Mouse (Mus musculus): ENCODE data around the gene Ctcf. TPM values are rescaled to one million over a fixed set of nuclear protein-coding genes. Genes with fewer than 3 reads are reported as not detected.

Gene Ctcf
- polyA plus RNA-seq, 1 experiment from 2014 or later, result 76.9 TPM

DNA sequence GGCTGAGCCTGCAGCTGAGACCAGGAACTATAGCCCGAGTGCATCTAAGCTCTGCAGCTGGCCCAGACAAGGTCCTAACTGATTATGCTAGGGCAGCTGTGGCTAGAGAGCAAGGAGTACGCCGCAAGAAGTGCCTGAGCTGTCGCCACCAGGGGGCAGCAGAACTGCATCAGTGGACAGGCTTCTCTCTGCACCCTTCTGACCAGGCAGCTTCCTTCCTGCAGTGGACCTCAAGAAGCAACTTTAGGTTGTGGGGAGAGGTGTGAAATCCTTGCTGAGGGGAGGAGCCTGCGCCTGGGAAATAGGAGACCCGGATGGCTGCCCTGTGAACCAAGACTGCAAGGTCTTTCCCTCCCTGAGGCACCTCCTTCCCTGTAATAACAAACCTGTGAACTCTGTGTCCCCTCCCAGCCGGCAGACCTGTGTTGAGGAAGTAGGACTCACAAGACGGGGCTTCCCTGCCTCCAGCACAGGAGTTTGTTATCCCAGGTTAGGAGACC lies 13.9 kb upstream of the Ctcf start:
- Histone ChIP-seq H3K9me3 (ENCODE audit: control insufficient read depth, low read length) (no peaks in the 10 kb centered on the region), H3K4me1 (replicated peaks; ENCODE audit: control insufficient read depth, insufficient read depth, low read length) (0 out of 2 replicates have a peak, but pooled peaks cover 7% of the 10 kb centered on the region), H3K27me3 (ENCODE audit: control insufficient read depth, insufficient read depth, low read length) (no peaks in the 10 kb centered on the region), H3K36me3 (replicated peaks; ENCODE audit: control insufficient read depth, insufficient read depth) (peaks cover 64% of the 10 kb centered on the region), H3K4me3 (replicated peaks; ENCODE audit: low read length) (no peak overlapping the region), H3K9ac (no peak overlapping the region), H3K27ac (peak overlapping the region; percentile 60; the same call in 1 of the 2 replicates), H3K4me2 (replicated peaks) (no peak overlapping the region)
- peak; percentile 96 for DNase-seq (ENCODE audit: low spot score)
- 7% methylated on average over 8 of the region's 8 CpGs for WGBS
- peak; percentile 88 for ATAC-seq (ENCODE audit: low FRiP score)

- 24% methylated on average over 5 of the region's 5 CpGs for WGBS
Measured at GRCm38 (mm10) chr8:105623118-105623517, 13.2 kb upstream of the Ctcf start.

GRCm38 (mm10) chr8:105623679-105624245 lies 12.6 kb upstream of the Ctcf start:
- 51% methylated on average over 7 of the region's 7 CpGs for WGBS
- H3K27ac ChIP-seq, result no peak overlapping the region

More at GRCm38 (mm10) chr8:105623118-105623517, 13.2 kb upstream of the Ctcf start:
- Histone ChIP-seq H3K9me3 (ENCODE audit: control insufficient read depth, low read length) (no peaks in the 10 kb centered on the region), H3K4me2 (replicated peaks) (no peak overlapping the region), H3K4me1 (replicated peaks; ENCODE audit: control insufficient read depth, insufficient read depth, low read length) (0 out of 2 replicates have a peak, but pooled peaks cover 7% of the 10 kb centered on the region), H3K27ac (no peak overlapping the region), H3K36me3 (replicated peaks; ENCODE audit: control insufficient read depth, insufficient read depth) (peaks cover 57% of the 10 kb centered on the region), H3K4me3 (replicated peaks; ENCODE audit: low read length) (no peak overlapping the region), H3K27me3 (ENCODE audit: control insufficient read depth, insufficient read depth, low read length) (no peaks in the 10 kb centered on the region), H3K9ac (no peak overlapping the region)
- DNase-seq (ENCODE audit: low spot score), result no peak
- ATAC-seq (ENCODE audit: low FRiP score), result no peak

GRCm38 (mm10) chr8:105624401-105624800 lies 12.0 kb upstream of the Ctcf start:
- H3K4me3 ChIP-seq (replicated peaks; ENCODE audit: low read length), result no peak overlapping the region
- 45% methylated on average over 3 of the region's 3 CpGs for WGBS
- no peak overlapping the region for H3K4me2 ChIP-seq (replicated peaks)
- no peaks in the 10 kb centered on the region for H3K27me3 ChIP-seq (ENCODE audit: control insufficient read depth, insufficient read depth, low read length)
- no peaks in the 10 kb centered on the region for H3K9me3 ChIP-seq (ENCODE audit: control insufficient read depth, low read length)
- H3K36me3 ChIP-seq (replicated peaks; ENCODE audit: control insufficient read depth, insufficient read depth), result peaks cover 44% of the 10 kb centered on the region
- H3K9ac ChIP-seq, result no peak overlapping the region
- no peak overlapping the region for H3K27ac ChIP-seq
- ATAC-seq (ENCODE audit: low FRiP score) (no peak), DNase-seq (ENCODE audit: low spot score) (no peak)
- 0 out of 2 replicates have a peak, but pooled peaks cover 7% of the 10 kb centered on the region for H3K4me1 ChIP-seq (replicated peaks; ENCODE audit: control insufficient read depth, insufficient read depth, low read length)

More at GRCm38 (mm10) chr8:105623679-105624245, 12.6 kb upstream of the Ctcf start:
- no peaks in the 10 kb centered on the region for H3K9me3 ChIP-seq (ENCODE audit: control insufficient read depth, low read length)
- no peak overlapping the region for H3K4me3 ChIP-seq (replicated peaks; ENCODE audit: low read length)
- no peak for DNase-seq (ENCODE audit: low spot score)
- H3K27me3 ChIP-seq (ENCODE audit: control insufficient read depth, insufficient read depth, low read length), result no peaks in the 10 kb centered on the region
- H3K4me1 ChIP-seq (replicated peaks; ENCODE audit: control insufficient read depth, insufficient read depth, low read length), result 0 out of 2 replicates have a peak, but pooled peaks cover 7% of the 10 kb centered on the region
- H3K36me3 ChIP-seq (replicated peaks; ENCODE audit: control insufficient read depth, insufficient read depth), result peaks cover 51% of the 10 kb centered on the region
- no peak overlapping the region for H3K9ac ChIP-seq
- ATAC-seq (ENCODE audit: low FRiP score), result no peak
- H3K4me2 ChIP-seq (replicated peaks), result no peak overlapping the region

- no peak overlapping the region for H3K4me3 ChIP-seq (replicated peaks; ENCODE audit: low read length)
- peaks cover 40% of the 10 kb centered on the region for H3K36me3 ChIP-seq (replicated peaks; ENCODE audit: control insufficient read depth, insufficient read depth)
- no peak overlapping the region for H3K4me2 ChIP-seq (replicated peaks)
- H3K9ac ChIP-seq, result no peak overlapping the region
- DNase-seq (ENCODE audit: low spot score) (no peak), ATAC-seq (ENCODE audit: low FRiP score) (no peak)
- 0 out of 2 replicates have a peak, but pooled peaks cover 7% of the 10 kb centered on the region for H3K4me1 ChIP-seq (replicated peaks; ENCODE audit: control insufficient read depth, insufficient read depth, low read length)
- WGBS, result 69% methylated on average over 1 of the region's 1 CpGs
- no peaks in the 10 kb centered on the region for H3K27me3 ChIP-seq (ENCODE audit: control insufficient read depth, insufficient read depth, low read length)
- H3K27ac ChIP-seq, result no peak overlapping the region
- no peaks in the 10 kb centered on the region for H3K9me3 ChIP-seq (ENCODE audit: control insufficient read depth, low read length)
Measured at GRCm38 (mm10) chr8:105624831-105625230, 11.5 kb upstream of the Ctcf start.

DNA sequence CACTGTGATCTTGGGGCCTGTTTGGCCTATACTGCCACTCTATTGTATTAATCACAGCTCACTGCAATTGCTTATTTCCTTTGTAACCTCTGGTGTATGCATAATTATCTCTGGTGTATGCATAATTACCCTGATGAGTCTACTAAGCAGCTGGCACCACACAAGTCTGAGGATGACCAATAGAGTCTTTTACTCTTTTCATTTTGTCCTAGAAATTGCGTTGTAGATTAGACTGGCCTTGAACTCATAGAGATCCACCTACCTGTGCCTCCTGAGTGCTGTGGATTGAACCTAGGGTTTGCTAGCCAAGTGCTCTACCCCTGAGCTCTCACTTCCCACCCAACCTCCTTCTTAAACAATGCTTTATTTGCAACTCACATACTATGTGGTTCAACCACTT lies 10.3 kb upstream of the Ctcf start:
- Histone ChIP-seq H3K9me3 (ENCODE audit: control insufficient read depth, low read length) (no peaks in the 10 kb centered on the region), H3K36me3 (replicated peaks; ENCODE audit: control insufficient read depth, insufficient read depth) (peaks cover 28% of the 10 kb centered on the region), H3K4me2 (replicated peaks) (no peak overlapping the region), H3K4me1 (replicated peaks; ENCODE audit: control insufficient read depth, insufficient read depth, low read length) (0 out of 2 replicates have a peak, but pooled peaks cover 7% of the 10 kb centered on the region), H3K27me3 (ENCODE audit: control insufficient read depth, insufficient read depth, low read length) (no peaks in the 10 kb centered on the region), H3K9ac (no peak overlapping the region), H3K27ac (no peak overlapping the region), H3K4me3 (replicated peaks; ENCODE audit: low read length) (no peak overlapping the region)
- ATAC-seq (ENCODE audit: low FRiP score) (no peak), DNase-seq (ENCODE audit: low spot score) (no peak)
- WGBS, result 57% methylated on average over 1 of the region's 1 CpGs

GRCm38 (mm10) chr8:105629337-105629736 lies 7.0 kb upstream of the Ctcf start:
- Histone ChIP-seq H3K27me3 (ENCODE audit: control insufficient read depth, insufficient read depth, low read length) (no peaks in the 10 kb centered on the region), H3K36me3 (replicated peaks; ENCODE audit: control insufficient read depth, insufficient read depth) (0 out of 2 replicates have a peak, but pooled peaks cover 3% of the 10 kb centered on the region), H3K4me3 (replicated peaks; ENCODE audit: low read length) (no peak overlapping the region), H3K9ac (no peak overlapping the region), H3K9me3 (ENCODE audit: control insufficient read depth, low read length) (no peaks in the 10 kb centered on the region), H3K4me1 (replicated peaks; ENCODE audit: control insufficient read depth, insufficient read depth, low read length) (no peaks in the 10 kb centered on the region), H3K4me2 (replicated peaks) (no peak overlapping the region), H3K27ac (no peak overlapping the region)
- 95% methylated on average over 4 of the region's 4 CpGs for WGBS
- DNase-seq (ENCODE audit: low spot score) (no peak), ATAC-seq (ENCODE audit: low FRiP score) (no peak)

DNA sequence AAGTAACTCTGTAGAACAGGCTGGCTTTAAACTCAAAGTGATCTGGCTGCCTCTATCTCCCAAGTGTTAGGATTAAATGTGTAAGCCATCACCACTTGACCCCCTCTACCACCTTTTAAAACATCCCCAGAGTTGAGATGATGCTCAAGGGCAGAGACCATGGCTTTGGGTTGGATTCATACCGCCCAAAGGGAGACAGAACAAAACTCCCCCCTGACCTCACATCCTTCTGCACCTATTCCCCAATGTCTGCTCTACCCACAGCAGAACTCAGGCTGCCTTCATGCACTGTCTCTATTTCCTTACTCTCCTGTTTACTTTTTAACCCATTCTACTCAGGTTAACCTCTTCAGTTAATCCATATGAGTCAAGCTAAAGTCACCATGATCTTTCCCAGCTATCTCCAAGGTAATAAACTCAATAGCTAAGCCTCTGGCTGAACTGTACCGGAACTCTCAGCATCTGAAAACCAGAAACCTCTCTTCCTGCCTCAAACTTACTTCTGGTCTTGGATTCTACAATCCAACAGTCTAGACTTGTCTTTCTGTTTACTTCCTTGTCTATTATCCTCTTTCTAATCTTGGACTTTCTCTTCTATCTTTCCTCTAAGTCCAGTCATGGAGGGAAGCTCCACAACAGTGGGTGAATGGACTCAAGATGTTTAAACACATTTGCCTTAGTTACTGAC lies 1.5 kb upstream of the Ctcf start:
- no peak for DNase-seq (ENCODE audit: low spot score)
- no peak for ATAC-seq (ENCODE audit: low FRiP score)
- Histone ChIP-seq H3K4me2 (replicated peaks) (peak overlapping the region; percentile 94), H3K9me3 (ENCODE audit: control insufficient read depth, low read length) (no peaks in the 10 kb centered on the region), H3K9ac (peak overlapping the region; percentile 93), H3K27me3 (ENCODE audit: control insufficient read depth, insufficient read depth, low read length) (no peaks in the 10 kb centered on the region), H3K4me3 (replicated peaks; ENCODE audit: low read length) (peak overlapping the region; percentile 63; the same call in 1 of the 2 replicates), H3K4me1 (replicated peaks; ENCODE audit: control insufficient read depth, insufficient read depth, low read length) (peaks cover 23% of the 10 kb centered on the region), H3K36me3 (replicated peaks; ENCODE audit: control insufficient read depth, insufficient read depth) (no peaks in the 10 kb centered on the region), H3K27ac (no peak overlapping the region)
- 94% methylated on average over 2 of the region's 2 CpGs for WGBS

GRCm38 (mm10) chr8:105635481-105635880 lies 887 bp upstream of the Ctcf start:
- H3K27me3 ChIP-seq (ENCODE audit: control insufficient read depth, insufficient read depth, low read length), result no peaks in the 10 kb centered on the region
- DNase-seq (ENCODE audit: low spot score), result no peak

More at GRCm38 (mm10) chr8:105635481-105635880, 887 bp upstream of the Ctcf start:
- WGBS, result 4% methylated on average over 11 of the region's 11 CpGs
- no peak for ATAC-seq (ENCODE audit: low FRiP score)
- H3K4me2 ChIP-seq (replicated peaks), result peak overlapping the region; percentile 94
- H3K27ac ChIP-seq, result 0 out of 2 replicates have a peak overlapping the region, but pooled peaks have one; percentile 99
- H3K36me3 ChIP-seq (replicated peaks; ENCODE audit: control insufficient read depth, insufficient read depth), result no peaks in the 10 kb centered on the region
- H3K4me3 ChIP-seq (replicated peaks; ENCODE audit: low read length), result peak overlapping the region; percentile 63
- H3K4me1 ChIP-seq (replicated peaks; ENCODE audit: control insufficient read depth, insufficient read depth, low read length), result peaks cover 23% of the 10 kb centered on the region
- H3K9ac ChIP-seq, result peak overlapping the region; percentile 93
- H3K9me3 ChIP-seq (ENCODE audit: control insufficient read depth, low read length), result no peaks in the 10 kb centered on the region

All from hindbrain, embryonic 14.5 days (tissue).